ENCODE assay signal across 8 mouse cellular contexts in genomic region chr19:46041299-46041932, GRCm38 (mm10). TPM values are rescaled to one million over a fixed set of nuclear protein-coding genes. Genes with fewer than 3 reads are reported as not detected.
DNase-seq lines count a peak whose midpoint lies in the region; ATAC-seq and TF ChIP-seq lines count a peak whose summit lies in the region.

No protein-coding gene starts in this region.

- no peaks in the 10 kb centered on the region for H3K27me3 ChIP-seq in heart, embryonic 11.5 days (ENCODE audit: control insufficient read depth, insufficient read depth, low read length)
- no peaks in the 10 kb centered on the region for H3K27me3 ChIP-seq in C2C12 (ENCODE audit: control insufficient read depth, insufficient read depth, insufficient read length)
- H3K27me3 ChIP-seq in forebrain, embryonic 13.5 days, result no peaks in the 10 kb centered on the region
- peaks cover 18% of the 10 kb centered on the region for H3K27me3 ChIP-seq in liver, embryonic 15.5 days

- H3K79me2 ChIP-seq in C2C12 (ENCODE audit: control insufficient read depth, insufficient read depth), result peaks cover 82% of the 10 kb centered on the region

- ATAC-seq in heart, embryonic 11.5 days (replicated peaks; ENCODE audit: insufficient number of reproducible peaks, low FRiP score, low TSS enrichment), result no peak
- ATAC-seq in forebrain, embryonic 13.5 days, result peak; percentile 0; the same call in 1 of the 2 replicates
- no peak for ATAC-seq in liver, embryonic 15.5 days (ENCODE audit: insufficient read depth)

- no peak for TF ChIP-seq CTCF in C2C12 (IDR thresholded peaks at IDR 0.05; ENCODE audit: control insufficient read depth, insufficient read depth, insufficient read length)

- WGBS in heart, embryonic 11.5 days (ENCODE audit: insufficient replicate concordance), result 28% methylated on average over 7 of the region's 7 CpGs
- 10% methylated on average over 7 of the region's 7 CpGs for WGBS in forebrain, embryonic 13.5 days
- 33% methylated on average over 7 of the region's 7 CpGs for WGBS in liver, embryonic 15.5 days (ENCODE audit: insufficient replicate concordance)

- intact Hi-C loops in heart, postnatal 14 days (cut with DNase I), result no loop called here

- H3K4me1 ChIP-seq in heart, embryonic 11.5 days (ENCODE audit: control insufficient read depth, insufficient read depth, low read length), result peaks cover 73% of the 10 kb centered on the region
- peaks cover 77% of the 10 kb centered on the region for H3K4me1 ChIP-seq in forebrain, embryonic 13.5 days
- H3K4me1 ChIP-seq in liver, embryonic 15.5 days (replicated peaks), result peaks cover 92% of the 10 kb centered on the region

- peak overlapping the region; percentile 96 for H3K4me3 ChIP-seq in heart, embryonic 11.5 days (ENCODE audit: low read depth, low read length)
- no peak overlapping the region for H3K4me3 ChIP-seq in C2C12 (ENCODE audit: insufficient read depth, poor library complexity, severe bottlenecking)
- peak overlapping the region; percentile 95 for H3K4me3 ChIP-seq in forebrain, embryonic 13.5 days
- H3K4me3 ChIP-seq in liver, embryonic 15.5 days (replicated peaks), result peak overlapping the region; percentile 25; the same call in 1 of the 2 replicates

- H3K36me3 ChIP-seq in heart, embryonic 11.5 days (ENCODE audit: control insufficient read depth, insufficient read depth, low read length), result no peaks in the 10 kb centered on the region
- no peaks in the 10 kb centered on the region for H3K36me3 ChIP-seq in C2C12 (ENCODE audit: control insufficient read depth, insufficient read depth)
- H3K36me3 ChIP-seq in forebrain, embryonic 13.5 days (ENCODE audit: poor library complexity, severe bottlenecking), result peaks cover 1% of the 10 kb centered on the region
- H3K36me3 ChIP-seq in liver, embryonic 15.5 days (replicated peaks), result peaks cover 6% of the 10 kb centered on the region

- no peak for DNase-seq in heart, postnatal 14 days
- DNase-seq in layer of hippocampus, adult 11-12 months (ENCODE audit: low spot score), result no peak
- no peak for DNase-seq in frontal cortex, postnatal 25 days (ENCODE audit: low spot score in 2 of 2)
- DNase-seq in lung, adult 18-20 months, result no peak

- H3K4me2 ChIP-seq in heart, embryonic 11.5 days, result peak overlapping the region; percentile 84
- H3K4me2 ChIP-seq in forebrain, embryonic 13.5 days, result peak overlapping the region; percentile 100
- peak overlapping the region; percentile 99 for H3K4me2 ChIP-seq in liver, embryonic 15.5 days

- peak overlapping the region; percentile 96 for H3K27ac ChIP-seq in heart, embryonic 11.5 days (ENCODE audit: low read depth, low read length)
- H3K27ac ChIP-seq in forebrain, embryonic 13.5 days, result peak overlapping the region; percentile 99
- H3K27ac ChIP-seq in liver, embryonic 15.5 days (replicated peaks), result peak overlapping the region; percentile 93

- peaks cover 61% of the 10 kb centered on the region for H3K79me3 ChIP-seq in C2C12 (ENCODE audit: low read depth)

- H3K9ac ChIP-seq in heart, embryonic 11.5 days (ENCODE audit: low read depth, low read length), result peak overlapping the region; percentile 77
- peak overlapping the region; percentile 99 for H3K9ac ChIP-seq in forebrain, embryonic 13.5 days
- peak overlapping the region; percentile 51 for H3K9ac ChIP-seq in liver, embryonic 15.5 days

- peak overlapping the region; percentile 12 for H3ac ChIP-seq in C2C12 (ENCODE audit: control insufficient read depth, insufficient read length, low read depth)

- H3K9me3 ChIP-seq in heart, embryonic 11.5 days (replicated peaks; ENCODE audit: control insufficient read depth, low read length), result no peaks in the 10 kb centered on the region
- H3K9me3 ChIP-seq in forebrain, embryonic 13.5 days (replicated peaks), result no peaks in the 10 kb centered on the region
- no peaks in the 10 kb centered on the region for H3K9me3 ChIP-seq in liver, embryonic 15.5 days (replicated peaks)

TF ChIP-seq in C2C12, 6 proteins besides CTCF, POLR2A, EP300 and RAD21:
- TF ChIP-seq FOSL1 (IDR thresholded peaks at IDR 0.05; ENCODE audit: insufficient read depth, low read length, poor library complexity, severe bottlenecking) (no peak), CEBPB (IDR thresholded peaks at IDR 0.05; ENCODE audit: low read depth) (no peak), MYOG (IDR thresholded peaks at IDR 0.05; ENCODE audit: control insufficient read depth, extremely low read depth, insufficient read length) (no peak), MYOD1 (IDR thresholded peaks at IDR 0.05; ENCODE audit: control insufficient read depth, insufficient read length, low read depth) (no peak), MAX (IDR thresholded peaks at IDR 0.05) (no peak), USF1 (IDR thresholded peaks at IDR 0.05; ENCODE audit: low read depth) (no peak)

RNA-seq across cellular contexts. Expression of gene Pprc1, which starts 3.3 kb away (rescaled TPM):
- 36.8 and 46.7 TPM in 2 replicates for polyA plus RNA-seq in heart, embryonic 11.5 days (2014; fragmentation: Nextera tagmentation; extraction: Ambion mirVana)
- 10 to 100 TPM; 13.8 to 14.1 TPM for total RNA-seq in heart, postnatal 14 days (2021)
- 30.6 TPM for polyA plus RNA-seq in C2C12 (2012; fragmentation: generic; extraction: Trizol)
- 22.3 and 26.6 TPM in 2 replicates for polyA plus RNA-seq in forebrain, embryonic 13.5 days (2015; fragmentation: Nextera tagmentation; extraction: Ambion mirVana)
- polyA plus RNA-seq in liver, embryonic 15.5 days (2015; fragmentation: Nextera tagmentation; extraction: Ambion mirVana), result 15.7 and 17.0 TPM in 2 replicates

RNA-seq across cellular contexts. Expression of gene Ldb1, which starts 3.6 kb away (rescaled TPM):
- 53.6 and 59.7 TPM in 2 replicates for polyA plus RNA-seq in heart, embryonic 11.5 days (2014; fragmentation: Nextera tagmentation; extraction: Ambion mirVana)
- total RNA-seq in heart, postnatal 14 days (2021), result 10 to 100 TPM; 54.4 to 61.0 TPM
- 80.5 TPM for polyA plus RNA-seq in C2C12 (2012; fragmentation: generic; extraction: Trizol)
- 118 and 119 TPM in 2 replicates for polyA plus RNA-seq in forebrain, embryonic 13.5 days (2015; fragmentation: Nextera tagmentation; extraction: Ambion mirVana)
- 27.0 and 31.2 TPM in 2 replicates for polyA plus RNA-seq in liver, embryonic 15.5 days (2015; fragmentation: Nextera tagmentation; extraction: Ambion mirVana)

RNA-seq across cellular contexts. Expression of gene Nolc1, which starts 34.2 kb away (rescaled TPM):
- 64.1 and 65.4 TPM in 2 replicates for polyA plus RNA-seq in heart, embryonic 11.5 days (2014; fragmentation: Nextera tagmentation; extraction: Ambion mirVana)
- total RNA-seq in heart, postnatal 14 days (2021), result 10 to 100 TPM; 16.4 to 17.2 TPM
- 74.3 TPM for polyA plus RNA-seq in C2C12 (2012; fragmentation: generic; extraction: Trizol)
- polyA plus RNA-seq in forebrain, embryonic 13.5 days (2015; fragmentation: Nextera tagmentation; extraction: Ambion mirVana), result 87.8 and 94.8 TPM in 2 replicates
- 47.3 and 48.8 TPM in 2 replicates for polyA plus RNA-seq in liver, embryonic 15.5 days (2015; fragmentation: Nextera tagmentation; extraction: Ambion mirVana)

RNA-seq across cellular contexts. Expression of gene Hps6, which starts 38.1 kb away (rescaled TPM):
- 3.0 and 3.6 TPM in 2 replicates for polyA plus RNA-seq in heart, embryonic 11.5 days (2014; fragmentation: Nextera tagmentation; extraction: Ambion mirVana)
- 1 to 10 TPM; 6.3 to 6.5 TPM for total RNA-seq in heart, postnatal 14 days (2021)
- 14.6 TPM for polyA plus RNA-seq in C2C12 (2012; fragmentation: generic; extraction: Trizol)
- polyA plus RNA-seq in forebrain, embryonic 13.5 days (2015; fragmentation: Nextera tagmentation; extraction: Ambion mirVana), result 1.6 and 1.9 TPM in 2 replicates
- polyA plus RNA-seq in liver, embryonic 15.5 days (2015; fragmentation: Nextera tagmentation; extraction: Ambion mirVana), result 3.0 and 3.2 TPM in 2 replicates

RNA-seq across cellular contexts. Expression of gene Armh3, which starts 43.1 kb away (rescaled TPM):
- 9.6 and 11.9 TPM in 2 replicates for polyA plus RNA-seq in heart, embryonic 11.5 days (2014; fragmentation: Nextera tagmentation; extraction: Ambion mirVana)
- 10 to 100 TPM; 12.9 to 16.5 TPM for total RNA-seq in heart, postnatal 14 days (2021)
- 6.4 TPM for polyA plus RNA-seq in C2C12 (2012; fragmentation: generic; extraction: Trizol)
- 17.0 and 21.5 TPM in 2 replicates for polyA plus RNA-seq in forebrain, embryonic 13.5 days (2015; fragmentation: Nextera tagmentation; extraction: Ambion mirVana)
- 4.0 and 4.1 TPM in 2 replicates for polyA plus RNA-seq in liver, embryonic 15.5 days (2015; fragmentation: Nextera tagmentation; extraction: Ambion mirVana)
